Mouse (Mus musculus): Measurements from ENCODE around the gene Micu1. TPM values are rescaled to one million over a fixed set of nuclear protein-coding genes. Genes with fewer than 3 reads are reported as not detected.

Gene Micu1
- polyA plus RNA-seq, 1 experiment from 2014 or later: 69.1 TPM

- no peak for ATAC-seq
- no peak for DNase-seq (ENCODE audit: low spot score)
- Histone ChIP-seq H3K4me3 (ENCODE audit: low read depth, low read length) (no peak overlapping the region), H3K36me3 (ENCODE audit: control insufficient read depth, insufficient read depth, low read length) (peaks cover 42% of the 10 kb centered on the region), H3K9me3 (replicated peaks; ENCODE audit: control insufficient read depth, low read length) (no peaks in the 10 kb centered on the region), H3K9ac (ENCODE audit: low read length) (no peak overlapping the region), H3K4me1 (ENCODE audit: control insufficient read depth, insufficient read depth, low read length) (no peaks in the 10 kb centered on the region), H3K4me2 (ENCODE audit: low read length) (no peak overlapping the region), H3K27ac (ENCODE audit: low read depth, low read length) (no peak overlapping the region), H3K27me3 (replicated peaks; ENCODE audit: control insufficient read depth, insufficient read depth, low read length) (no peaks in the 10 kb centered on the region)
- 79% methylated on average over 15 of the region's 15 CpGs for WGBS
Observed at GRCm38 (mm10) chr10:59889953-59890751, 187.9 kb downstream of the Micu1 start.

GRCm38 (mm10) chr10:59892977-59893376 lies 190.7 kb downstream of the Micu1 start:
- DNase-seq (ENCODE audit: low spot score): peak; percentile 92
- Histone ChIP-seq H3K4me1 (ENCODE audit: control insufficient read depth, insufficient read depth, low read length) (peaks cover 16% of the 10 kb centered on the region), H3K27me3 (replicated peaks; ENCODE audit: control insufficient read depth, insufficient read depth, low read length) (no peaks in the 10 kb centered on the region), H3K27ac (ENCODE audit: low read depth, low read length) (peak overlapping the region; percentile 70), H3K4me3 (ENCODE audit: low read depth, low read length) (no peak overlapping the region), H3K9ac (ENCODE audit: low read length) (peak overlapping the region; percentile 29; the same call in 1 of the 2 replicates), H3K4me2 (ENCODE audit: low read length) (no peak overlapping the region), H3K9me3 (replicated peaks; ENCODE audit: control insufficient read depth, low read length) (no peaks in the 10 kb centered on the region), H3K36me3 (ENCODE audit: control insufficient read depth, insufficient read depth, low read length) (peaks cover 57% of the 10 kb centered on the region)
- WGBS: 25% methylated on average over 6 of the region's 6 CpGs
- ATAC-seq: peak; percentile 30

GRCm38 (mm10) chr10:59894251-59895160 lies 192.2 kb downstream of the Micu1 start:
- H3K9ac ChIP-seq (ENCODE audit: low read length): no peak overlapping the region
- WGBS: 80% methylated on average over 25 of the region's 25 CpGs
- no peak overlapping the region for H3K4me2 ChIP-seq (ENCODE audit: low read length)
- H3K36me3 ChIP-seq (ENCODE audit: control insufficient read depth, insufficient read depth, low read length): peaks cover 57% of the 10 kb centered on the region
- H3K27ac ChIP-seq (ENCODE audit: low read depth, low read length): no peak overlapping the region
- DNase-seq (ENCODE audit: low spot score) (peak; percentile 84), ATAC-seq (no peak)
- no peaks in the 10 kb centered on the region for H3K9me3 ChIP-seq (replicated peaks; ENCODE audit: control insufficient read depth, low read length)
- no peak overlapping the region for H3K4me3 ChIP-seq (ENCODE audit: low read depth, low read length)
- peaks cover 31% of the 10 kb centered on the region for H3K4me1 ChIP-seq (ENCODE audit: control insufficient read depth, insufficient read depth, low read length)
- H3K27me3 ChIP-seq (replicated peaks; ENCODE audit: control insufficient read depth, insufficient read depth, low read length): no peaks in the 10 kb centered on the region

GRCm38 (mm10) chr10:59895460-59896186 lies 193.3 kb downstream of the Micu1 start:
- no peak overlapping the region for H3K4me3 ChIP-seq (ENCODE audit: low read depth, low read length)
- WGBS: 93% methylated on average over 17 of the region's 17 CpGs
- peaks cover 42% of the 10 kb centered on the region for H3K4me1 ChIP-seq (ENCODE audit: control insufficient read depth, insufficient read depth, low read length)
- H3K27ac ChIP-seq (ENCODE audit: low read depth, low read length): no peak overlapping the region
- H3K36me3 ChIP-seq (ENCODE audit: control insufficient read depth, insufficient read depth, low read length): peaks cover 49% of the 10 kb centered on the region
- H3K4me2 ChIP-seq (ENCODE audit: low read length): no peak overlapping the region
- H3K9me3 ChIP-seq (replicated peaks; ENCODE audit: control insufficient read depth, low read length): no peaks in the 10 kb centered on the region
- no peaks in the 10 kb centered on the region for H3K27me3 ChIP-seq (replicated peaks; ENCODE audit: control insufficient read depth, insufficient read depth, low read length)
- no peak for ATAC-seq
- DNase-seq (ENCODE audit: low spot score): no peak
- H3K9ac ChIP-seq (ENCODE audit: low read length): no peak overlapping the region

- Histone ChIP-seq H3K4me1 (ENCODE audit: control insufficient read depth, insufficient read depth, low read length) (peaks cover 47% of the 10 kb centered on the region), H3K27me3 (replicated peaks; ENCODE audit: control insufficient read depth, insufficient read depth, low read length) (no peaks in the 10 kb centered on the region), H3K9me3 (replicated peaks; ENCODE audit: control insufficient read depth, low read length) (no peaks in the 10 kb centered on the region), H3K4me2 (ENCODE audit: low read length) (no peak overlapping the region), H3K9ac (ENCODE audit: low read length) (peak overlapping the region; percentile 40; the same call in 1 of the 2 replicates), H3K27ac (ENCODE audit: low read depth, low read length) (peak overlapping the region; percentile 99), H3K36me3 (ENCODE audit: control insufficient read depth, insufficient read depth, low read length) (peaks cover 44% of the 10 kb centered on the region), H3K4me3 (ENCODE audit: low read depth, low read length) (no peak overlapping the region)
- ATAC-seq (no peak), DNase-seq (ENCODE audit: low spot score) (no peak)
- WGBS: 89% methylated on average over 4 of the region's 4 CpGs
Observed at GRCm38 (mm10) chr10:59896211-59896610, 193.9 kb downstream of the Micu1 start.

- peak overlapping the region; percentile 40 for H3K9ac ChIP-seq (ENCODE audit: low read length)
- 48% methylated on average over 3 of the region's 3 CpGs for WGBS
- peak; percentile 84 for DNase-seq (ENCODE audit: low spot score)
Observed at GRCm38 (mm10) chr10:59896911-59897331, 194.6 kb downstream of the Micu1 start.

GRCm38 (mm10) chr10:59897511-59897910 lies 195.2 kb downstream of the Micu1 start:
- Histone ChIP-seq H3K9ac (ENCODE audit: low read length) (peak overlapping the region; percentile 40), H3K27me3 (replicated peaks; ENCODE audit: control insufficient read depth, insufficient read depth, low read length) (no peaks in the 10 kb centered on the region), H3K27ac (ENCODE audit: low read depth, low read length) (peak overlapping the region; percentile 99), H3K4me1 (ENCODE audit: control insufficient read depth, insufficient read depth, low read length) (peaks cover 57% of the 10 kb centered on the region), H3K9me3 (replicated peaks; ENCODE audit: control insufficient read depth, low read length) (no peaks in the 10 kb centered on the region), H3K4me3 (ENCODE audit: low read depth, low read length) (peak overlapping the region; percentile 0; the same call in 1 of the 2 replicates), H3K4me2 (ENCODE audit: low read length) (peak overlapping the region; percentile 22), H3K36me3 (ENCODE audit: control insufficient read depth, insufficient read depth, low read length) (peaks cover 31% of the 10 kb centered on the region)
- peak; percentile 21 for ATAC-seq
- 5% methylated on average over 5 of the region's 5 CpGs for WGBS
- peak; percentile 96 for DNase-seq (ENCODE audit: low spot score)

More at GRCm38 (mm10) chr10:59896911-59897331, 194.6 kb downstream of the Micu1 start:
- Histone ChIP-seq H3K4me3 (ENCODE audit: low read depth, low read length) (no peak overlapping the region; the same call in 1 of the 2 replicates), H3K4me1 (ENCODE audit: control insufficient read depth, insufficient read depth, low read length) (peaks cover 51% of the 10 kb centered on the region), H3K4me2 (ENCODE audit: low read length) (peak overlapping the region; percentile 22), H3K27me3 (replicated peaks; ENCODE audit: control insufficient read depth, insufficient read depth, low read length) (no peaks in the 10 kb centered on the region), H3K27ac (ENCODE audit: low read depth, low read length) (peak overlapping the region; percentile 99), H3K36me3 (ENCODE audit: control insufficient read depth, insufficient read depth, low read length) (peaks cover 37% of the 10 kb centered on the region), H3K9me3 (replicated peaks; ENCODE audit: control insufficient read depth, low read length) (no peaks in the 10 kb centered on the region)
- peak; percentile 18 for ATAC-seq

- H3K9ac ChIP-seq (ENCODE audit: low read length): peak overlapping the region; percentile 30; the same call in 1 of the 2 replicates
- no peaks in the 10 kb centered on the region for H3K27me3 ChIP-seq (replicated peaks; ENCODE audit: control insufficient read depth, insufficient read depth, low read length)
- no peak overlapping the region for H3K4me3 ChIP-seq (ENCODE audit: low read depth, low read length)
- H3K36me3 ChIP-seq (ENCODE audit: control insufficient read depth, insufficient read depth, low read length): peaks cover 28% of the 10 kb centered on the region
- no peak overlapping the region for H3K4me2 ChIP-seq (ENCODE audit: low read length)
- H3K27ac ChIP-seq (ENCODE audit: low read depth, low read length): peak overlapping the region; percentile 99
- ATAC-seq (no peak), DNase-seq (ENCODE audit: low spot score) (no peak)
- WGBS: 54% methylated on average over 9 of the region's 9 CpGs
- no peaks in the 10 kb centered on the region for H3K9me3 ChIP-seq (replicated peaks; ENCODE audit: control insufficient read depth, low read length)
- H3K4me1 ChIP-seq (ENCODE audit: control insufficient read depth, insufficient read depth, low read length): peaks cover 57% of the 10 kb centered on the region
Observed at GRCm38 (mm10) chr10:59898180-59898778, 196.0 kb downstream of the Micu1 start.
